Comparison of ENCODE assay signal across 10 mouse cellular contexts in genomic region chr2:105680999-105681710, GRCm38 (mm10). TPM values are rescaled to one million over a fixed set of nuclear protein-coding genes. Genes with fewer than 3 reads are reported as not detected.
A peak's percentile ranks its signal among the peaks of the same experiment; 100 is the strongest.
DNase-seq lines count a peak whose midpoint lies in the region; ATAC-seq and TF ChIP-seq lines count a peak whose summit lies in the region.
"Had no signal": no experiment of that assay in that cellular context is flagged by ENCODE, and none has a peak within 500 bp of the region (broad histone marks: within the 10 kb centered on the region; RNA-seq: fewer than 3 reads in every experiment).

No protein-coding gene starts in this region.

- WGBS in forebrain, embryonic 14.5 days = 4% methylated on average over 30 of the region's 30 CpGs
- 2% methylated on average over 30 of the region's 30 CpGs for WGBS in midbrain, embryonic 10.5 days

- peak overlapping the region; percentile 70 for H3K4me3 ChIP-seq in E14TG2a.4 (replicated peaks; ENCODE audit: low read length)
- peak overlapping the region; percentile 67 for H3K4me3 ChIP-seq in forebrain, embryonic 14.5 days (ENCODE audit: low read depth, low read length)
- H3K4me3 ChIP-seq in midbrain, embryonic 10.5 days = peak overlapping the region; percentile 66

- H3K9me3 ChIP-seq in E14TG2a.4 (ENCODE audit: low read length) = no peaks in the 10 kb centered on the region
- no peaks in the 10 kb centered on the region for H3K9me3 ChIP-seq in forebrain, embryonic 14.5 days (replicated peaks; ENCODE audit: control insufficient read depth, low read length)
- no peaks in the 10 kb centered on the region for H3K9me3 ChIP-seq in midbrain, embryonic 10.5 days (replicated peaks)

- peak overlapping the region; percentile 93 for H3K27ac ChIP-seq in forebrain, embryonic 14.5 days (ENCODE audit: low read depth, low read length)
- peak overlapping the region; percentile 77 for H3K27ac ChIP-seq in midbrain, embryonic 10.5 days (replicated peaks)

- H3K27me3 ChIP-seq in E14TG2a.4 (ENCODE audit: insufficient read depth, low read length) = peaks cover 52% of the 10 kb centered on the region
- peaks cover 28% of the 10 kb centered on the region for H3K27me3 ChIP-seq in forebrain, embryonic 14.5 days (replicated peaks; ENCODE audit: control insufficient read depth, insufficient read depth, low read length)
- H3K27me3 ChIP-seq in midbrain, embryonic 10.5 days (ENCODE audit: low read depth, poor library complexity, severe bottlenecking) = peaks cover 100% of the 10 kb centered on the region

- peak overlapping the region; percentile 96 for H3K9ac ChIP-seq in forebrain, embryonic 14.5 days (ENCODE audit: low read length)

- TF ChIP-seq CTCF in E14TG2a.4 (conservative IDR thresholded peaks at IDR 0.05; ENCODE audit: low read length) = no peak; the same call in 1 of the 2 replicates

- H3K36me3 ChIP-seq in E14TG2a.4 (ENCODE audit: insufficient read depth, low read length) = peaks cover 19% of the 10 kb centered on the region
- peaks cover 18% of the 10 kb centered on the region; the same call in 1 of the 2 replicates for H3K36me3 ChIP-seq in forebrain, embryonic 14.5 days (ENCODE audit: control insufficient read depth, insufficient read depth, low read length)
- peaks cover 2% of the 10 kb centered on the region; the same call in 1 of the 2 replicates for H3K36me3 ChIP-seq in midbrain, embryonic 10.5 days

- peak; percentile 69 for DNase-seq in cerebellum, adult 8-10 months
- no peak for DNase-seq in forebrain, embryonic 14.5 days (ENCODE audit: low spot score)
- DNase-seq in midbrain, embryonic 10.5 days (ENCODE audit: low spot score) = peak; percentile 63
- DNase-seq in thymus, postnatal 4 days = no peak
- DNase-seq in right cerebral cortex, postnatal 14 days = no peak
- DNase-seq: lung, postnatal 10 days; right cerebral cortex, postnatal 4 days had no signal

- ATAC-seq in forebrain, embryonic 14.5 days = peak; percentile 19
- no peak for ATAC-seq in frontal cortex, adult (ENCODE audit: low TSS enrichment)

- H3K4me1 ChIP-seq in E14TG2a.4 (replicated peaks; ENCODE audit: low read depth, low read length) = peaks cover 80% of the 10 kb centered on the region
- peaks cover 30% of the 10 kb centered on the region for H3K4me1 ChIP-seq in forebrain, embryonic 14.5 days (ENCODE audit: control insufficient read depth, insufficient read depth, low read length)
- H3K4me1 ChIP-seq in midbrain, embryonic 10.5 days = peaks cover 54% of the 10 kb centered on the region

- peak overlapping the region; percentile 66 for H3K4me2 ChIP-seq in forebrain, embryonic 14.5 days (ENCODE audit: low read length)

RNA-seq across cellular contexts. Expression of gene Pax6, which starts 12.5 kb away (rescaled TPM):
- polyA plus RNA-seq in forebrain, embryonic 14.5 days (2014; fragmentation: Nextera tagmentation; extraction: Ambion mirVana) = 44.5 and 51.8 TPM in 2 replicates
- 39.0 and 40.1 TPM in 2 replicates for polyA plus RNA-seq in midbrain, embryonic 10.5 days (2016; fragmentation: Nextera tagmentation; extraction: Ambion mirVana)
- polyA plus RNA-seq: gonadal fat pad, adult 2 months had no signal

Comparison
In these comparisons a context has a peak if more than half of its experiments do, and no peak if none do; other contexts are left out.
1. DNase-seq: peak in cerebellum, adult 8-10 months (single experiment) and midbrain, embryonic 10.5 days (single experiment); none in forebrain, embryonic 14.5 days (single experiment), thymus, postnatal 4 days (single experiment) and right cerebral cortex, postnatal 14 days (single experiment).
2. Peak in every context shown above with its lines, with median percentiles within 50 percentile points of each other: H3K4me3 ChIP-seq.